Mouse (Mus musculus): Measurements from ENCODE around the gene Fam181a.

The Fam181a gene

GRCm38 (mm10) chr12:103310744-103311267 is at the start of gene Fam181a:
Fam181a (plus strand) TSS chr12:103310975.
- DNase-seq (ENCODE audit: low spot score in 2 of 2), result no peak

GRCm38 (mm10) chr12:103262017-103262865 is 48.5 kb upstream of the Fam181a start:
- DNase-seq (ENCODE audit: low spot score in 2 of 2), result no peak

- no peak for DNase-seq (ENCODE audit: low spot score in 2 of 2)
Observed at GRCm38 (mm10) chr12:103266605-103267004, 44.2 kb upstream of the Fam181a start.

GRCm38 (mm10) chr12:103272176-103272575 is 38.6 kb upstream of the Fam181a start:
- DNase-seq (ENCODE audit: low spot score in 2 of 2), result no peak

GRCm38 (mm10) chr12:103273051-103273450 is 37.7 kb upstream of the Fam181a start:
- DNase-seq (ENCODE audit: low spot score in 2 of 2), result no peak

- no peak for DNase-seq (ENCODE audit: low spot score in 2 of 2)
Observed at GRCm38 (mm10) chr12:103273732-103274131, 37.0 kb upstream of the Fam181a start.

GRCm38 (mm10) chr12:103276422-103276821 is 34.4 kb upstream of the Fam181a start:
- peak in 1 of 2 experiments; percentile 9 for DNase-seq (ENCODE audit: low spot score in 2 of 2)

GRCm38 (mm10) chr12:103281491-103281890 is 29.3 kb upstream of the Fam181a start:
- DNase-seq (ENCODE audit: low spot score in 2 of 2), result no peak

- no peak for DNase-seq (ENCODE audit: low spot score in 2 of 2)
Observed at GRCm38 (mm10) chr12:103281912-103282311, 28.9 kb upstream of the Fam181a start.

- no peak for DNase-seq (ENCODE audit: low spot score in 2 of 2)
Observed at GRCm38 (mm10) chr12:103282936-103283335, 27.8 kb upstream of the Fam181a start.

- no peak for DNase-seq (ENCODE audit: low spot score in 2 of 2)
Observed at GRCm38 (mm10) chr12:103283411-103283810, 27.4 kb upstream of the Fam181a start.

GRCm38 (mm10) chr12:103287276-103287675 is 23.5 kb upstream of the Fam181a start:
- no peak for DNase-seq (ENCODE audit: low spot score in 2 of 2)

- DNase-seq (ENCODE audit: low spot score in 2 of 2), result no peak
Observed at GRCm38 (mm10) chr12:103292366-103292765, 18.4 kb upstream of the Fam181a start.

- DNase-seq (ENCODE audit: low spot score in 2 of 2), result no peak
Observed at GRCm38 (mm10) chr12:103296292-103296691, 14.5 kb upstream of the Fam181a start.

- no peak for DNase-seq (ENCODE audit: low spot score in 2 of 2)
Observed at GRCm38 (mm10) chr12:103300493-103300892, 10.3 kb upstream of the Fam181a start.

GRCm38 (mm10) chr12:103301645-103302044 is 9.1 kb upstream of the Fam181a start:
- peak in 1 of 2 experiments; percentile 69 for DNase-seq (ENCODE audit: low spot score in 2 of 2)

- no peak for DNase-seq (ENCODE audit: low spot score in 2 of 2)
Observed at GRCm38 (mm10) chr12:103302960-103303359, 7.8 kb upstream of the Fam181a start.

- no peak for DNase-seq (ENCODE audit: low spot score in 2 of 2)
Observed at GRCm38 (mm10) chr12:103306224-103306623, 4.6 kb upstream of the Fam181a start.

- DNase-seq (ENCODE audit: low spot score in 2 of 2), result peak in 1 of 2 experiments; percentile 28
Observed at GRCm38 (mm10) chr12:103306720-103307119, 4.1 kb upstream of the Fam181a start.

GRCm38 (mm10) chr12:103311921-103312320 is 1.1 kb downstream of the Fam181a start:
- DNase-seq (ENCODE audit: low spot score in 2 of 2), result no peak

GRCm38 (mm10) chr12:103313274-103313673 is 2.5 kb downstream of the Fam181a start:
- DNase-seq (ENCODE audit: low spot score in 2 of 2), result no peak

GRCm38 (mm10) chr12:103313871-103314639 is 3.3 kb downstream of the Fam181a start:
- DNase-seq (ENCODE audit: low spot score in 2 of 2), result peak in 1 of 2 experiments; percentile 25
